Mouse (Mus musculus) hematopoietic stem cell, adult 5-6 weeks (primary cell): ENCODE data around the gene Glod5. TPM values are rescaled to one million over a fixed set of nuclear protein-coding genes. Genes with fewer than 3 reads are reported as not detected.
"Not testable (repeated sequence)": the region's sequence is repeated elsewhere in the genome, so short reads cannot be mapped to it uniquely, and the experiment has no call there.

Experiments used
- ATAC-seq, 2 experiments: fragments of 125-278 bp in 1 of 2; replicated peaks in 1 of 2; 2 replicates each; pipeline ENCODE4 v1.8.0; 2016 to 2017; ENCODE audit warnings: inconsistent platforms in 2 of 2, mild to moderate bottlenecking in 2 of 2, moderate number of reproducible peaks in 2 of 2, low read depth in 1 of 2, moderate TSS enrichment in 1 of 2; ENCODE audit not compliant: low FRiP score in 2 of 2, poor library complexity in 2 of 2, severe bottlenecking in 2 of 2, insufficient read depth in 1 of 2, low TSS enrichment in 1 of 2
- total RNA-seq: library from RNA; stranded (forward); fragments of 172-1452, 232-1000 nt; gene quantifications from 2 replicates; pipeline ENCODE4 v1.2.3, GENCODE M21; 2017

Glod5 gene
- total RNA-seq = not detected in 2 replicates

DNA sequence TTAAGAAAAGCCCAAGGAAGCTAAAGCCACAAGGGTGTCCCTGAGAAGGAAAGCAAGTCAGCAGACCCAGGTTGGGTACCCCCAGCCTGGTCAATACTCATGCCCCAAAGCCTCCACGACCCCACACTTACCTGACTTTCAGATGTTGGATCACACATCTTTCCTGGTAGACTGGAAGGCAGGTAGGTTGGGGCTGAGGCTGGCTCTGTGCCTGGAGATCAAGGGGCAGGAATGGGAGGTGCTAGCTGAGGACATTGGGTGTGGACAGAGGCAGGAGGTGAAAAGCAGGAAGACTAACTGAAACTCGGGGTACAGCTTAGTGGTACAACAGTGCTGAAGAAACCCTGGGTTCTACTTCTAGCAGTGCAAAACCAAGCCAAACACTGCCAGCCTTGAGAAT, at the start of gene Glod5:
Gene Glod5 (minus strand): TSS at position 207 of the 400 bp plus-strand sequence.
- no peak for ATAC-seq

DNA sequence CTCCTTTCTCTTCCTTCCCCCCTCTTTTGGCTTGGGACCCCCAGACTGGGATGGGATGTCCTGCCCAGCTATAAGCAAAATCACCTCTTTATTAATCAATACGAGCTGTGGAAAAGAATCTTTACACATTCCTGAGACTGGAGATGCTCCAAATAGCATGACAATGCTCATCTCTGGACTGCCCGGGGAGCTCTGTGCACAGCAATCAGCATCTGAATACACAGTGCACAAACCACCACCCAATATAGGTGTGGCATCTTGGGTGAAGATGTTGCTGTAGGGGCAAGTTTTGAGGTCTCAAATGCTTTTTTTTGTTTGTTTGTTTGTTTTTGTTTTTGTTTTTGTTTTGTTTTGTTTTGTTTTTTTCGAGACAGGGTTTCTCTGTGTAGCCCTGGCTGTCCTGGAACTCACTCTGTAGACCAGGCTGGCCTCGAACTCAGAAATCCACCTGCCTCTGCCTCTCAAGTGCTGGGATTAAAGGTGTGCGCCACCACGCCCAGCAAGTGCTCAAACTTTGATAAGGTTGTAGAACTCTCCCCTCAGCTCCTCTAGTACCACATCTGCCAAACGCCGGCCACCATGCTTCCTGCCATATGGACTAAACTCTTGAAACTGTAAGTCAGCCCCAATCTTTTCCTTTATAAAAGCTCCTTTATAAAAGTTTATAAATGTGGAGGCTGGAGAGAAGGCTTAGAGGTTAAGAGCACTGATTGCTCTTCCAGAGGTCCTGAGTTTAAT, 32.9 kb upstream of the Glod5 start:
- not testable (repeated sequence) for ATAC-seq

DNA sequence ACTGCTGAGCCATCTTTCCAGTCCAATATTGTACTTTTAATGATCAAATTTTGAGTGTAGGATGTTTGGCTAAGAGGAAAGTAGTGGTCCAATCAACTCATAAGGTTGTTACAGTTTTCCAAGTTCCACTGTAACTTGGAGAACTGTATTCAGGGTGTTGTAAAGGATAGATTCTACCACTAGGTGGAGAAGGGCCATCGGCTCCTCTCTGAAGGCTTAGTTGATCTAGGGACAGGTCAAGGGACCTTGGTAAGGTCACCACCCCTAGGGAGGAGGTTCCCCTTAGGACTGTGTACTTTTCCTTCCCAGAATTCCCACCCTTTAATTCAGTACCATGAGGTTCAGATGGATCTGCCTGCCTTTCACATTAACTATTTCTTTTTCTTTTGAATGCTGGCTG, 14.7 kb upstream of the Glod5 start:
- ATAC-seq = no peak

DNA sequence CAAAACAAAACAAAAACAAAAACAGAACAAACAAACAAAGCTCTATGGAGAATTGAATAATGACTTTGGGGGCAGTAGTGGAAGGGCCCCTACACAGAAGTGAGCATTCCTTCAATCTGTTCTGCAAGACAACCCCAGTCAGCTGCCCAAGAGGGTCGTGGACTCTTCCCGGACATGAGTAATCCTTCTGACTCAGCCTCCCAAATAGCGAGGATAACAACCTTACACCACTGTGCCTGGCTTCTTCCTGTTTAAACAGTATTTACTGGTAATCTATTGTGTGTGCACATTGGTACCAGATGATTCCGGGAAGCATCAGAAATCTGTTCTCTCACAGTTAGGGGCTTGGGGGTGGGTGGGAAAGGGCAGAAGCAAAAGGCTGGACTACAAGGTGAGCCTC, 8.5 kb upstream of the Glod5 start:
- ATAC-seq = no peak

DNA sequence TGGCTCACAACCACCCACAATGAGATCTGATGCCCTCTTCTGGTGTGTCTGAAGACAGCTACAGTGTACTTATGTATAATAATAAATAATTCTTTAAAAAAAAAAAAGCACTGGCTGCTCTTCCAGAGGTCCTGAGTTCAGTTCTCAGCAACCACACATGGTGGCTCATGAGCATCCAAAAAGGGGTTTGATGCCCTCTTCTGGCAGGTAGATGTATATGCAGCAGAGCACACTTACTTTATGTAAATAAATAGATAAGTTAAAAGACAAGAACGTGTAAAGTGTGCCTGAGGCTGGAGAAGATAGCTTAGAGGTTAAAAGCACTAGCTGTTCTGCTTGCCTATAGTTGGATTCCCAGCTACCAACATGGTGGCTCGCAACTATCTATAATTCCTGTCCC, 6.5 kb upstream of the Glod5 start:
- no peak for ATAC-seq

DNA sequence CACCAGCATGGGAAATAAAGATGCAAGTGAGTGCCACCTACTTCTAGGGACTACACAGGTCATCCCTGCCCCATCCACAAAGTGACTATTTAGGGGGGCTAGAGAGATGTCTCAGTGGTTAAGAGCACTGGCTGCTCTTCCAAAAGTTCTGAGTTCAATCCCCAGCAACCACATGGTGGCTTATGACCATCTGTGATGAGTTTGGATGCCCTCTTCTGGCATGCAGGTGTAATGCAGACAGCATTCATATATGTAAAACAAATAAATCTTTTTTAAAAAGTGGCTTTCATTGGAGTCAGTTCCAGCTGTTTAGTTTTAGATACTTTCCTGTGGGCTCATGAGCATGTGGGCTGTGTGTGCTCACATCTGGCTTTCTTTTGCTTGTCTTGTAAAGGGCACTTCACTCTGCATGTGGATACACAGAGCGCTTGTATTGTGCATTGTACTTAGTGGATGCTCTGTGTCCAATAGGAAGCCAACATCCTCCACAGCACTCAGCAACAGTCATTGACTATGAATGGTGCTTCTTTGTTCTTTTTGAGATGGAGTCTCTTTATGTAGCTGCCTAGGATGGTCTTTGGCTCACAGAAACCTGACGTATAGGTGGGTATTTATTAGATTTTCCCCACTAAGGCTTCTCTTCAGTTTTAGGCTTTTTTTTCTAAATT, 2.0 kb upstream of the Glod5 start:
- no peak for ATAC-seq

DNA sequence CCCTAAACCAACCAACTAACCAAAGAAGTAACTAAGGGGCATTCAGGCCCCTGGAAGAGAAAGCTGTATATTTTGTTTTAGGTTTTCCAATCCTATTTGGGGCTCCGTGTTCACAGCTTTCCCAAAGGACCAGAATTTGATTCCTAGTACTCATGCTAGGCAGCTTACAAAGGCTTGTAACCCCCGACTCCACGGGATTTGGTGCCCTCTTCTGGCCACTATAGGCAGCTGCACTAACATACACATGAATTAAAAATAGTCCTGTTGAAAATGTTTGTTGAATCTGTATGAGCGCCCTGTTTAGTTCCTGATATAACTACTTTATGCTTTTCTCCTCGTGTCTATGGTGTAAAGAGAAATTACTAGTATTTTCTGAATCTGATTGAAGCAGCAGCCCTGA, 1.1 kb downstream of the Glod5 start:
- ATAC-seq = no peak

DNA sequence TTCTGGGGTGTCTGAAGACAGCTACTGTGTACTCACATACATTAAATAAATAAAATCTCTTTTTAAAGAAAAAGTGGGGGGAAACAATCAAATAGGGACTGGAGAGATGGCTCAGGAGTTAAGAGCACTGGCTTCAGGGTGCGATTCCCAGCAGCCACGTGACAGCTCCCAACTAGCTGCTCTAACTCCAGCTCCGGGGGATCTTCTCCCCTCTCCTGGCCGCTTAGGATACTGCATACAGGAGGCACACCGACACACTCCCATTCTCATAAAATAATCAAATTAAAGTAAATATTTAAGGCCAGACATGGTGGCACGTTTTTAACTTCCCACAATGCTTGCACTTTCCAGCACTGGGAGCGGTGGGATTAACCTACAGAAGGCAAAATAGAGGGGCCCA, 2.6 kb downstream of the Glod5 start:
- not testable (repeated sequence) for ATAC-seq

DNA sequence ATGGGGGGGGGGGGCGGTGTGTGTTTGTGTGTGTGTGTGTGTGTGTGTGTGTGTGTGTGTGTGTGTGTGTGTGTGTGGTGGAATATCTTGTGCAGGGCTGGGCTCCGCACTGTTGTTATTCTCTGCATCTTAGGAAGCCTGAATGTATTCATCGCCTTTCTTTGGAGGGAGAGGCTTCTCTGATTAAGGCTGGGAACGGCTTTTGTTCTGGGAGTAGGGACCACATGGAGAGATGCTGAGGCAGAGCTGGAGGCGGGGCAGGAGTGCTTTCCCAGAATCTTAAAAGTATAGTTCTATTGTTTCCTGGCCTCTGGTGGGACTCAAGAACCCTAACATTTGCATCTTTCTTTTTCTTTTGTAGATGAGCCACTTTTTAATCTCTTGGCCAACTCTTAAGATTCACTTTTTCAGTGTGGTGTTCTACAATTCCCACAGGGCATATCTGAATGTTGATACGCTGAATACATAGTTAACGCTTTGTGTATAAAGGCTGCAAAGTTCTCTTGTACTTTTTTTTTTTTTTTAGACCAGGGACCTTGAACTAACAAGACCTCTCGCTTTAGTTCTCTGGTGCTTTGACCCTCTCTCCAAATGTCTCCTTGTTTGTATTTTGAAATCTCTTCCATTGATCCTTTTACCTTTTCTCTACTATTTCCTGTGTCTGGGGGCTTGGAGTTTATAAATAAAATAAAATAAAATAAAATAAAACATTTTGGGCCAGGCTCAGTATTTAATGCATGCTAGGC, 4.5 kb downstream of the Glod5 start:
- ATAC-seq = no peak

DNA sequence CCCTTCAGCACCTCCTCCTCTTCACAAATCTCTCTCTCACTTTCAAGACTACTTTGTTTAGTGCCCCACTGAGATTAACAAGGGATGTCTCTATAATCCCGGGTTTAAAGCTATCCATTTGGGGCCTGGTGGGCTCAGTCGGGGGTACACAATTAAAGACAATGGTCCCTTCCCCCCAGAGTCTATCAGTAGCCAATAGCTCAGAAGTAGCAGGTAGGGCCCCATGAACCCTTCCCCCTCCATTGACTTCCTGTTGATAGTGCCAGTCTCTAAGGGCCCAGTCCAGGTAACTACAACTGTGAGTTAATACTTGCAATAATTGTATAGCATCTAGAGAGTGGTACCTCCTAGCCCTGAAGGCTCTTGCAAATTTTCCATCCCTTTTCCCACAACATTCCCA, 5.1 kb downstream of the Glod5 start:
- ATAC-seq = no peak

DNA sequence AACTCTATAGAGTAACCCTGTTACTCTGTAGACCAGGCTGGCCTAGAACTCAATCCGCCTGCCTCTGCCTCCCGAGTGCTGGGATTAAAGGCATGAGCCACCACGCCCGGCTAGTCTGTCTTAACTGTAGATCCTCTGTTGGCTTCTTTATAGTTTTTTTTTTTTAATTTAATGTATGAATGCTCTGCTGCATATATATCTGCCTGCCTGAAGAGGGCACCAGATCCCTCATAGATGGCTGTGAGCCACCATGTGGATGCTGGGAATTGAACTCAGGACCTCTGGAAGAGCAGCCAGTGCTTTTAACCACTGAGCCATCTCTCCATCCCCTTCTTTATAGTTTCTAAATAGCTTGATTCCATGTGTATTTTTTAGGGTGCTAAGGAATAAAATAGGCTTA, 8.9 kb downstream of the Glod5 start:
- ATAC-seq = not testable (repeated sequence)

DNA sequence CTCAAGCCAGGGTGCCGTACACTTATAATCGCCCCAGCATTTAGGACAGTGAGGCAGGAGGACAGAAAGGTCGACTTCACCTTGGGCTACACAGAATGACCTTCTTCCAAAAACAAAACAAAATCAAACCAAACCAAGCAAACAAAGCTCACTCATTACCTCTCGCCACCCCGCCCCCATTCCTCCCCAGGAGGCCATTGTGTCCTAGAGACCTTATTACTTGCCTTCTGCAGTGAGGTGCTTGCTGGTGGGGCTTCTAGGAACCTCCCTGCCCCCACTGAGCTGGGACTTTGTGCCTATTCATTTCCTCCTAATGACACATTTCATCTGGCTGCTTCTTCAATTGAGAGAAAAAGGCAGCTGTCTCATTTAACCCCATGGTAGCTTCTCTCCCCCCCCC, 9.7 kb downstream of the Glod5 start:
- ATAC-seq = no peak

DNA sequence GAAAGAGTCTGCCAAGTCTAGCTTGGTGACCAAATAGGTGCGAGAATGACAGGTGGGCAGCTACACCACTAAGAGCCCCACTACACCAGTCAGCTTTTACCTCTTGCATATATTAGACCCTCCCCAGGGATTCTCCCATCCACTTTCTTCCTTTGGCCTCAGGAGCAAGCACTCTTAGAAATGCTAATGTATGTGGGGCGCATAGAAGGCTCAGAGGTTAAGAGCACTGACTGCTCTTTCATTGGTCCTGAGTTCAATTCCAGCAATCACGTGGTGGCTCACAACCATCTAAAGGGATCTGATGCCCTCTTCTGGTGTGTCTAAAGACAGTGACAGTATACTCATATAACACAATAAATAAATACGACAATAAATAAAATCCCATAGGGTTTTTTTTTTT, 15.3 kb downstream of the Glod5 start:
- ATAC-seq = no peak

DNA sequence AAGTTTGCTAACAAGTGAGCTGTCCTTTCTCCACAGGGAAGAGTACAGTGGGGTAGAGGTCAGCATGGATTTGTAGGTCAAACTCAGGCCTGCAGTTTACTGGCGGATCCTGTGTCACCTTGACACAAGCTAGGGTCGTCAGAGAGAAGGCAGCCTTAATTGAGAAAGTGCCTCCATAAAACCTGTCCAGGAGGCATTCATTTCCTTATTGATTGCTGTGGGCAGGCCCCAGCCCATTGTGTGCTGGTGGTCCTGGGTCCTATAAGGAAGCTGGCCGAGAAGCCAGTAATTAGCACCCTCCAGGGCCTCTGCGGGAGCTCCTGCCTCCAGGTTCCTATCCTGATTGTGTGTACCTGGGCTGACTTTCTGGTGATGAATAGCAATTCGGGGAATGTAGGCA, 16.3 kb downstream of the Glod5 start:
- ATAC-seq = no peak

DNA sequence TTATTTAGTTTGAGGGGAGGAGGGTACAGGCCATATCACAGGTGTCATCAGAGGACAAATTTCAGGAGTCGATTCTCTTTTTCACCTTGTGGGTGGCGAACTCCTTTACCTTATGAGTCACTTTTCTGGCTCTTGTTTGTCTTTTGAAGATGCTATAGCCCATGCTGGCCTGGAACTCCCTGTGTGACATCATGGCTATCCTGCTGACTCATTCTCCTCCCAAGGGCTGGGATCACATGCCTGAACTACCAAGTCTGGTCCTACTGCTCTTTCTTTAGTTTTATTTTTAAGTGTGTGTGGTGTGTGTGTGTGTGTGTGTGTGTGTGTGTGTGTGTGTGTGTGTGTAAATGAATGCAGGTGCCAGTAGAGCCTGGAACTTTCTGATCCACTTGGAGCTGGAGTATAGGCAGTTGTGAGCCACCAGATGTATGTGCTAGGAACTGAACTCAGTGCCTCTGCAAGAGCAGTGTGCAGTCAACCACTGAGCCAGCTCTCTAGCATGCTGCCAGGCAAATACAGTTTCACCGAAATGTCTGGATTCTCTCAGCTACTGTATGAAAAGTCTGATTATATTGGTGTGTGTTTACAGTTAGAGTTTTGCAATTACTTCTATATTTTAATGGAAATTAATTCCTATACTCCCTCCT, 17.6 kb downstream of the Glod5 start:
- ATAC-seq = no peak

DNA sequence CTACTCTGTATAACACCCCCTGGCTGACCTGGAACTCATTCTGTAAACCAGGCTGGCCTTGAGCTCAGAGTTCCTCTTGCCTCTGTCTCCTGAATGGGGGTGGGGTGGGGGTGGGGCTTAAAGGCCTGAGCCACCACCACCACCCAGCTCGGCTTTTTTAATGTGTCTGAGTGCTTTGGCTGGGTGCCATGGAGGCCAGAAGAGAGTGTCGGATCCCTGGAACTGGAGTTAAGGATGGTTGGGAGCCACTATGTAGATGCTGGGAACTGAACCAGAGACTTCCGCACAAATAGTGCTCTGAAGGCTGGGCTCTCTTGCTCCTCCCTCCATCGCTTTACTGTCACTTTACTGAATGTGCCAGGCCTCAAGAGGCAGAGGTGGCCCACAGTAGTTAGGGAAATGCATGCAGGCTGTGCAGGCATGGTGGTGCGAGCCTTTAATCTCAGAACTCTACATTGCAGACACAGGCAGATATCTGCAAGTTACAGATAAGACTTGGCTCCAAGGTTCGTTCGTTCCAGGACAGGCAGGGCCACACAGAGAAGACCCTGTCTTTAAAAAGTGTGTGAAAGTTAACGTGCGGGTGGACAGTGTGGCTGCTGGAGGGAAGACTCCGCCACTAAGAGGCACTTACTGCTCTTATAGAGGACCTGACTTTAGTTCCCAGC, 25.1 kb downstream of the Glod5 start:
- ATAC-seq = peak in 1 of 2 experiments; percentile 17; a peak in 1 of 4 replicates

DNA sequence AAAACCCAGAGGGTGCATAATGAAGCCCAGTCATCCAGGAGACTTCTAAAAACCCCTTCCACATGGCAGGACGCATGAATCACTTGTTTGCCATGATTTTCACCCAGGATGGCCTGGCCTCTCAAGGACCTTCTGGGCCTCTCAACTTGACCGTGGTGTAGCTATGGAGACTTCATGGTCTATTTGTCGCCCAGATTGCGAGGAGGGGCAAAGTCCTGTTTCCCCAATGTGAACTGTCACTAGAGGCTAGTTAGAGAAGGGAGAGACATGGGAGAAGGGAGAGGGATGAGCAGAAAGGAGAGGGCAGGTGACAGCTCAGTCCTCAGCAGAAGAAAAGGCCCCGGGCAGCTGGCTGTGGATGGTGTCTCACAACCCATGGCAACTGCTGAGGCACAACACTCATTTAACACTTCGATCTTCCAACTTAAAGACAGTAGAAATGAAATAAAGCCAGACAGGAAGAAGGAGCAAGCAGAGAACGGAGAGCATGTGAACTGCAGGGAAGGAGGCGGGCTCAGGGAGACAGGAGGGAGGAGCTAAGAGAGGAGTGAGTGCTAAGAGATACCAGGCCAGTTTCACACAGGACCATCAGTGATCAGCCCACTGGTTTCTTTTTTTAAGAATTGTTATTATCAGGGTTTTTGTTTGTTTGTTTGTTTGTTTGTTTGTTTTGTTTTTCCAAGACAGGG, 25.8 kb downstream of the Glod5 start:
- no peak for ATAC-seq
